Mouse (Mus musculus) liver, adult (tissue): ENCODE data around the gene Robo1.

Experiments
- GATA4 ChIP-seq: IDR thresholded peaks from 2 replicates; pipeline ENCODE4 v1.6.1; 2014; ENCODE audit warnings: mild to moderate bottlenecking, low read length; ENCODE audit not compliant: insufficient replicate concordance

Robo1 gene

GRCm38 (mm10) chr16:72622868-72623267 lies 314.8 kb downstream of the Robo1 start:
- no peak for TF ChIP-seq GATA4

GRCm38 (mm10) chr16:72633846-72634245 lies 325.7 kb downstream of the Robo1 start:
- TF ChIP-seq GATA4, result no peak

- no peak for TF ChIP-seq GATA4
Measured at GRCm38 (mm10) chr16:72639332-72639940, 331.3 kb downstream of the Robo1 start.

GRCm38 (mm10) chr16:72640932-72641811 lies 333.1 kb downstream of the Robo1 start:
- TF ChIP-seq GATA4, result no peak

- no peak for TF ChIP-seq GATA4
Measured at GRCm38 (mm10) chr16:72645890-72646289, 337.8 kb downstream of the Robo1 start.

GRCm38 (mm10) chr16:72649314-72649713 lies 341.2 kb downstream of the Robo1 start:
- TF ChIP-seq GATA4, result no peak

GRCm38 (mm10) chr16:72655411-72655810 lies 347.3 kb downstream of the Robo1 start:
- no peak for TF ChIP-seq GATA4

GRCm38 (mm10) chr16:72662837-72663350 lies 354.8 kb downstream of the Robo1 start:
- no peak for TF ChIP-seq GATA4

- no peak for TF ChIP-seq GATA4
Measured at GRCm38 (mm10) chr16:72663351-72664232, 355.5 kb downstream of the Robo1 start.

- TF ChIP-seq GATA4, result no peak
Measured at GRCm38 (mm10) chr16:72664233-72664613, 356.1 kb downstream of the Robo1 start.

- TF ChIP-seq GATA4, result no peak
Measured at GRCm38 (mm10) chr16:72664806-72665205, 356.7 kb downstream of the Robo1 start.

GRCm38 (mm10) chr16:72665454-72665853 lies 357.3 kb downstream of the Robo1 start:
- no peak for TF ChIP-seq GATA4

GRCm38 (mm10) chr16:72670240-72671038 lies 362.3 kb downstream of the Robo1 start:
- TF ChIP-seq GATA4, result no peak

- no peak for TF ChIP-seq GATA4
Measured at GRCm38 (mm10) chr16:72677234-72677633, 369.1 kb downstream of the Robo1 start.
